Mouse (Mus musculus) liver, postnatal 0 days (tissue): Measurements from ENCODE around the gene Tex38.

ENCODE experiments used
- CTCF ChIP-seq: sonication (generic); IDR thresholded peaks from 2 replicates; pipeline ENCODE4 v1.5.1; 2016; ENCODE audit warnings: antibody characterized with exemption, low read depth
- EP300 ChIP-seq: IDR thresholded peaks from 2 replicates; pipeline ENCODE4 v1.6.1; 2016; ENCODE audit warnings: antibody characterized with exemption, low read depth, mild to moderate bottlenecking

DNA sequence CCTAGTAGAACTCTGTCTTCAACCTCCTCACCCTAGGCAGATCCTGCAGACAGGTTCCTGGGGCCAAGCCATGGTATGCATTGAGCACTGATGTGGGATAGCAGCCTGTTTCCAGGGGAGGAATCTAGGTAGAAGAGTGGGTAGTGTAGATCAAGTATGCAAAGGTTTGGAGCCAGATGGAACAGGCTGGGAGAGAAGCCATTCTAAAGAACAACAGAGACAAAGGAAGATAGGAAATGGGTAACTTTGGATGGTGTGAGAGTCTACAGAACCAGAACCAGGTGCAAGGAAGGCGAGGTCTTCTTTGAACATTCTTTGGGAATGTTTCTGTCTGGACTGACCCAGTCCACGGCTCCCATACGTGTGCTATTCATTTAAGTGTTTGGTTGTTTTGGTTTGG is 46.2 kb upstream of the Tex38 start:
- TF ChIP-seq CTCF: no peak
- TF ChIP-seq EP300: no peak
